Mouse (Mus musculus): ENCODE measurements around the gene Abcc4.

GRCm38 (mm10) chr14:118474226-118475099 lies 231.6 kb downstream of the Abcc4 start:
- TF ChIP-seq GATA1 (IDR thresholded peaks at IDR 0.05; ENCODE audit: low read length): no peak
- TF ChIP-seq TAL1 (IDR thresholded peaks at IDR 0.05; ENCODE audit: low read length): no peak

Data from erythroblast, embryonic 14.5 days (primary cell).